Mouse (Mus musculus) gastrocnemius, adult 18-20 months (tissue): ENCODE data around the gene Bahd1. TPM values are rescaled to one million over a fixed set of nuclear protein-coding genes. Genes with fewer than 3 reads are reported as not detected.

ENCODE experiments used
- DNase-seq: peaks from one replicate; pipeline ENCODE4 v3.0.0; 2021; ENCODE audit warnings: low spot score
- long read RNA-seq, 2 experiments: library from polyadenylated mRNA; stranded (forward); transcript quantifications; one replicate each; pipeline ENCODE4 v2.0.0; 2021
- total RNA-seq, 2 experiments: library from RNA; stranded (reverse); gene quantifications; 2 replicates each; pipeline ENCODE4 v1.2.3; 2021

Gene Bahd1
- total RNA-seq: 1 to 10 TPM; 4.5 to 6.0 TPM
- long read RNA-seq, experiment 1, partial matches to known transcripts: 1 of 1 reads
- long read RNA-seq, experiment 1, other reads (novel, unspliced or antisense): 0 of 1 reads
- long read RNA-seq, experiment 2, partial matches to known transcripts: 3 of 3 reads
- long read RNA-seq, experiment 2, other reads (novel, unspliced or antisense): 0 of 3 reads

- DNase-seq: no peak
Measured at GRCm38 (mm10) chr2:118899981-118900825, at the start of gene Bahd1. TSS of gene Bahd1 (plus strand) at chr2:118900377.

GRCm38 (mm10) chr2:118851756-118852155 is 48.4 kb upstream of the Bahd1 start:
- DNase-seq: no peak

- peak; percentile 95 for DNase-seq
Measured at GRCm38 (mm10) chr2:118861454-118862339, 38.5 kb upstream of the Bahd1 start, which contains the start of gene Ivd. TSS of gene Ivd (plus strand) at chr2:118861954.

GRCm38 (mm10) chr2:118862340-118862675 is 37.9 kb upstream of the Bahd1 start:
- DNase-seq: no peak

- no peak for DNase-seq
Measured at GRCm38 (mm10) chr2:118870601-118871000, 29.6 kb upstream of the Bahd1 start.

- DNase-seq: no peak
Measured at GRCm38 (mm10) chr2:118871032-118871431, 29.1 kb upstream of the Bahd1 start.

- DNase-seq: no peak
Measured at GRCm38 (mm10) chr2:118873018-118873417, 27.2 kb upstream of the Bahd1 start.

- DNase-seq: no peak
Measured at GRCm38 (mm10) chr2:118873890-118874430, 26.2 kb upstream of the Bahd1 start.

GRCm38 (mm10) chr2:118875316-118875715 is 24.9 kb upstream of the Bahd1 start:
- no peak for DNase-seq

- no peak for DNase-seq
Measured at GRCm38 (mm10) chr2:118876453-118876852, 23.7 kb upstream of the Bahd1 start.

GRCm38 (mm10) chr2:118881019-118881418 is 19.2 kb upstream of the Bahd1 start:
- DNase-seq: no peak

- DNase-seq: no peak
Measured at GRCm38 (mm10) chr2:118881956-118882355, 18.2 kb upstream of the Bahd1 start.

- peak; percentile 87 for DNase-seq
Measured at GRCm38 (mm10) chr2:118882840-118883679, 17.1 kb upstream of the Bahd1 start.

GRCm38 (mm10) chr2:118887440-118887839 is 12.7 kb upstream of the Bahd1 start:
- no peak for DNase-seq

GRCm38 (mm10) chr2:118887845-118888548 is 12.2 kb upstream of the Bahd1 start:
- DNase-seq: peak; percentile 42

- no peak for DNase-seq
Measured at GRCm38 (mm10) chr2:118891173-118891572, 9.0 kb upstream of the Bahd1 start.

GRCm38 (mm10) chr2:118895990-118896913 is 3.9 kb upstream of the Bahd1 start:
- DNase-seq: no peak

GRCm38 (mm10) chr2:118896914-118897291 is 3.3 kb upstream of the Bahd1 start:
- no peak for DNase-seq

- DNase-seq: no peak
Measured at GRCm38 (mm10) chr2:118897392-118897791, 2.8 kb upstream of the Bahd1 start.
